Mouse (Mus musculus): ENCODE data around the gene Cldn10. TPM values are rescaled to one million over a fixed set of nuclear protein-coding genes. Genes with fewer than 3 reads are reported as not detected.

Gene Cldn10
- 1.8 and 1.9 TPM in 2 replicates for polyA plus RNA-seq (2015; fragmentation: Nextera tagmentation; extraction: Ambion mirVana)

GRCm38 (mm10) chr14:118787621-118788020 is at the start of gene Cldn10:
TSS of gene Cldn10 (plus strand) at chr14:118787908.
- 85% methylated on average over 4 of the region's 4 CpGs for WGBS

GRCm38 (mm10) chr14:118741780-118742179 is 45.9 kb upstream of the Cldn10 start:
- ATAC-seq: no peak
- peaks cover 10% of the 10 kb centered on the region; the same call in 1 of the 2 replicates for H3K9me3 ChIP-seq (ENCODE audit: control insufficient read depth, low read length)
- no peaks in the 10 kb centered on the region for H3K36me3 ChIP-seq (ENCODE audit: control insufficient read depth, insufficient read depth)
- H3K4me1 ChIP-seq (replicated peaks; ENCODE audit: control insufficient read depth, insufficient read depth, low read length): no peaks in the 10 kb centered on the region
- no peaks in the 10 kb centered on the region for H3K27me3 ChIP-seq (replicated peaks; ENCODE audit: control insufficient read depth, insufficient read depth, low read length)
- no peak overlapping the region for H3K4me3 ChIP-seq (replicated peaks; ENCODE audit: low read length)
- H3K4me2 ChIP-seq (ENCODE audit: low read length): no peak overlapping the region
- H3K27ac ChIP-seq (ENCODE audit: low read length): no peak overlapping the region
- no peak overlapping the region for H3K9ac ChIP-seq (replicated peaks; ENCODE audit: low read depth, low read length)

More at GRCm38 (mm10) chr14:118787621-118788020, at the start of gene Cldn10:
- Histone ChIP-seq H3K9ac (replicated peaks; ENCODE audit: low read depth, low read length) (no peak within 1 kb of the TSS), H3K36me3 (ENCODE audit: control insufficient read depth, insufficient read depth) (no peaks in the 10 kb centered on the region), H3K9me3 (ENCODE audit: control insufficient read depth, low read length) (no peaks in the 10 kb centered on the region), H3K4me1 (replicated peaks; ENCODE audit: control insufficient read depth, insufficient read depth, low read length) (0 out of 2 replicates have a peak, but pooled peaks cover under 1% of the 10 kb centered on the region), H3K27ac (ENCODE audit: low read length) (no peak within 1 kb of the TSS), H3K4me2 (ENCODE audit: low read length) (no peak within 1 kb of the TSS), H3K27me3 (replicated peaks; ENCODE audit: control insufficient read depth, insufficient read depth, low read length) (no peaks in the 10 kb centered on the region), H3K4me3 (replicated peaks; ENCODE audit: low read length) (no peak within 1 kb of the TSS)
- ATAC-seq: no peak

DNA sequence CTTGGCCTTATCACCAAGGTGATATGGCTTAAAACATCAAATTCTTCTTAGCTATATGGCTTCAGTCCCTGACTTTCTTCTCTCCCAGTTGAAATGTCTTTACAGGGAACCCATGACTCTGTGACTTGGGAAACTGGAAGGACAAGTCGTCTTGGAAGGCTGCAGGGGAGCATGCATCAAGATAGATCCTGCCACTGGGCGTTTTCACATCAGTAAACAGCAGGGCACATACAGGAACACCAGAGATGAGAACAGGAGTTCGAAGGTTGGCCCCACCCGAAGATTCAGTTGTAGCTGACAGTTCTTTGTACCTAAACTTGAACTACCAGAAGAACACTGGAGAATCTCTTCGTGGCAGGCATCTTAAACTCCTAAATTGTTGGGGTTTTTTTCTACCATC is 44.8 kb upstream of the Cldn10 start:
- Histone ChIP-seq H3K9me3 (ENCODE audit: control insufficient read depth, low read length) (peaks cover 10% of the 10 kb centered on the region; the same call in 1 of the 2 replicates), H3K27ac (ENCODE audit: low read length) (no peak overlapping the region), H3K4me3 (replicated peaks; ENCODE audit: low read length) (no peak overlapping the region), H3K27me3 (replicated peaks; ENCODE audit: control insufficient read depth, insufficient read depth, low read length) (no peaks in the 10 kb centered on the region), H3K36me3 (ENCODE audit: control insufficient read depth, insufficient read depth) (no peaks in the 10 kb centered on the region), H3K9ac (replicated peaks; ENCODE audit: low read depth, low read length) (no peak overlapping the region), H3K4me1 (replicated peaks; ENCODE audit: control insufficient read depth, insufficient read depth, low read length) (no peaks in the 10 kb centered on the region), H3K4me2 (ENCODE audit: low read length) (no peak overlapping the region)
- no peak for ATAC-seq
- WGBS: 81% methylated on average over 5 of the region's 5 CpGs

DNA sequence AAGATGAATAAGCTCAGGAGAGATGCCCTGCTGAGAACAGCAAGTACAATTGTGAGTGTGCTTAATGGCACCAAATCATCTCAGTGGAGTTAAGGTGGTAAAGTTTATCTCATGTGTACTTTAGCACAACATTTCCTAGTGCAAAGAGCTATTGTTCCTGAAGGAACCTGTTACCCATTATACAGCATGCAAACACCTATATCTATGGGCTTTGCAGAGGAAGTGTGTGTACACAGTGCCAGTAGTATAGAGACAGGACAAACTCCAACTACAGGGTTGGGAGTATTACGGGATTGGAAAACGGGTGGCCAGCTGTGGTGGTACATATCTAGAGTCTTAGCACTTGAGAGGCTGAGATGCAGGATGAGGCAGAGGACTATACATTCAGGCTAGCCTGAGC is 38.6 kb upstream of the Cldn10 start:
- 94% methylated on average over 2 of the region's 2 CpGs for WGBS

GRCm38 (mm10) chr14:118749715-118750114 is 38.0 kb upstream of the Cldn10 start:
- no peaks in the 10 kb centered on the region for H3K9me3 ChIP-seq (ENCODE audit: control insufficient read depth, low read length)
- no peaks in the 10 kb centered on the region for H3K4me1 ChIP-seq (replicated peaks; ENCODE audit: control insufficient read depth, insufficient read depth, low read length)
- H3K27me3 ChIP-seq (replicated peaks; ENCODE audit: control insufficient read depth, insufficient read depth, low read length): no peaks in the 10 kb centered on the region
- no peak overlapping the region for H3K27ac ChIP-seq (ENCODE audit: low read length)
- no peaks in the 10 kb centered on the region for H3K36me3 ChIP-seq (ENCODE audit: control insufficient read depth, insufficient read depth)
- no peak overlapping the region for H3K9ac ChIP-seq (replicated peaks; ENCODE audit: low read depth, low read length)
- no peak for ATAC-seq
- H3K4me3 ChIP-seq (replicated peaks; ENCODE audit: low read length): no peak overlapping the region
- WGBS: 54% methylated on average over 4 of the region's 4 CpGs
- no peak overlapping the region for H3K4me2 ChIP-seq (ENCODE audit: low read length)

More for the DNA sequence above, 38.6 kb upstream of the Cldn10 start:
- H3K4me2 ChIP-seq (ENCODE audit: low read length): no peak overlapping the region
- H3K27me3 ChIP-seq (replicated peaks; ENCODE audit: control insufficient read depth, insufficient read depth, low read length): no peaks in the 10 kb centered on the region
- H3K4me3 ChIP-seq (replicated peaks; ENCODE audit: low read length): no peak overlapping the region
- no peaks in the 10 kb centered on the region for H3K36me3 ChIP-seq (ENCODE audit: control insufficient read depth, insufficient read depth)
- no peaks in the 10 kb centered on the region for H3K9me3 ChIP-seq (ENCODE audit: control insufficient read depth, low read length)
- H3K27ac ChIP-seq (ENCODE audit: low read length): no peak overlapping the region
- no peak for ATAC-seq
- H3K4me1 ChIP-seq (replicated peaks; ENCODE audit: control insufficient read depth, insufficient read depth, low read length): no peaks in the 10 kb centered on the region
- no peak overlapping the region for H3K9ac ChIP-seq (replicated peaks; ENCODE audit: low read depth, low read length)

- no peak overlapping the region for H3K27ac ChIP-seq (ENCODE audit: low read length)
- no peak overlapping the region for H3K4me3 ChIP-seq (replicated peaks; ENCODE audit: low read length)
- no peak overlapping the region for H3K4me2 ChIP-seq (ENCODE audit: low read length)
- no peak overlapping the region for H3K9ac ChIP-seq (replicated peaks; ENCODE audit: low read depth, low read length)
- no peaks in the 10 kb centered on the region for H3K4me1 ChIP-seq (replicated peaks; ENCODE audit: control insufficient read depth, insufficient read depth, low read length)
- H3K27me3 ChIP-seq (replicated peaks; ENCODE audit: control insufficient read depth, insufficient read depth, low read length): no peaks in the 10 kb centered on the region
- no peaks in the 10 kb centered on the region for H3K36me3 ChIP-seq (ENCODE audit: control insufficient read depth, insufficient read depth)
- no peak for ATAC-seq
- 84% methylated on average over 6 of the region's 6 CpGs for WGBS
- no peaks in the 10 kb centered on the region for H3K9me3 ChIP-seq (ENCODE audit: control insufficient read depth, low read length)
Measured at GRCm38 (mm10) chr14:118750505-118751192, 37.1 kb upstream of the Cldn10 start.

DNA sequence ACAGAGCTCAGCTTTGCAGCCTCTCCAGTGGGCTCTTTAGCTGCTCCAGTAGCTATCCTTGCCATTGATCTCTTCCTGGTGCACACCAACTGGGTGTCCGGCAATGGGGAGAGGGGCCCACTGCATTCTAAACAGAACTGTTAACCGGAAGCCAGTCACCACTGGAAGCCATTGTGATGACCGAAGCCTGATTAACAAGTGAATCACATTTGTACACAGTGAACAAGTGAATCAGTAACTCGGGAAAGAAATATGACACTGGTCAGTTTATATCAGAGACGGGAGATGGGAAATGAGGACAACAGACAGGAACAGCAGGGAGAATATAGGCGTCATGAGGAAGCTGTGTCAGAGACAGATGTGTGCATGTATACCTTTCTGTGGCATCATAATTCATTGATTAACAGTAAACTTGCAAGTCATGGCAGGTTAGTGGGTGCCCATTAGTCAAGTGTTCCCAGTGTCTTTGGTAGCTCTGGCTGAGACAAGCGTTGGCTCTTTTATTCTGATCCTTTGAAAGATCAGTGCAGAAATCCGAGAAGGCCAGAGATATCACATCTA is 36.4 kb upstream of the Cldn10 start:
- no peak for ATAC-seq
- 65% methylated on average over 8 of the region's 8 CpGs for WGBS

GRCm38 (mm10) chr14:118756015-118756414 is 31.7 kb upstream of the Cldn10 start:
- Histone ChIP-seq H3K27ac (ENCODE audit: low read length) (no peak overlapping the region), H3K9ac (replicated peaks; ENCODE audit: low read depth, low read length) (no peak overlapping the region), H3K4me3 (replicated peaks; ENCODE audit: low read length) (no peak overlapping the region), H3K4me1 (replicated peaks; ENCODE audit: control insufficient read depth, insufficient read depth, low read length) (no peaks in the 10 kb centered on the region), H3K36me3 (ENCODE audit: control insufficient read depth, insufficient read depth) (no peaks in the 10 kb centered on the region), H3K27me3 (replicated peaks; ENCODE audit: control insufficient read depth, insufficient read depth, low read length) (no peaks in the 10 kb centered on the region), H3K4me2 (ENCODE audit: low read length) (no peak overlapping the region), H3K9me3 (ENCODE audit: control insufficient read depth, low read length) (no peaks in the 10 kb centered on the region)
- no peak for ATAC-seq
- 81% methylated on average over 4 of the region's 4 CpGs for WGBS

More for the DNA sequence above, 36.4 kb upstream of the Cldn10 start:
- H3K9me3 ChIP-seq (ENCODE audit: control insufficient read depth, low read length): no peaks in the 10 kb centered on the region
- H3K4me2 ChIP-seq (ENCODE audit: low read length): no peak overlapping the region
- H3K27ac ChIP-seq (ENCODE audit: low read length): no peak overlapping the region
- H3K9ac ChIP-seq (replicated peaks; ENCODE audit: low read depth, low read length): no peak overlapping the region
- H3K4me1 ChIP-seq (replicated peaks; ENCODE audit: control insufficient read depth, insufficient read depth, low read length): no peaks in the 10 kb centered on the region
- H3K4me3 ChIP-seq (replicated peaks; ENCODE audit: low read length): no peak overlapping the region
- no peaks in the 10 kb centered on the region for H3K36me3 ChIP-seq (ENCODE audit: control insufficient read depth, insufficient read depth)
- H3K27me3 ChIP-seq (replicated peaks; ENCODE audit: control insufficient read depth, insufficient read depth, low read length): no peaks in the 10 kb centered on the region

DNA sequence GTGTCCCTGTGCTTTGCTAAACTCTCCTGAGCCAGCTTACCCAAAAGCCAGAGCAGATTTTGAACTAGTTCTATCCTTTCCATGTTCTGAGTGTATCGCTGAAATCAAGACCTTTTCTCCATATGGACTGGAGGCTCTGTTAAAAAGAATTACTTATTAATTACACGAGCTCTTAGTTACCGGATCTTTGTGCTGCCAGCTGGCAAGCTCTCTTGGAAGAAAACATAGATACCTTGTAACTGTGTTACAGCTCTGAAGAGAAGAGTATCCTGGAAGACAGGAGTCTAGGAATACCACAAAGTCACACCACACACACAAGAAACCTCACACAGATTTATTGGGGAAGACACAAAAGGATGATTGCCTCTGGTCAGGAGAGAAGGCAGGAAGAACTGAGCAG is 31.1 kb upstream of the Cldn10 start:
- ATAC-seq: no peak
- Histone ChIP-seq H3K4me3 (replicated peaks; ENCODE audit: low read length) (no peak overlapping the region), H3K4me1 (replicated peaks; ENCODE audit: control insufficient read depth, insufficient read depth, low read length) (no peaks in the 10 kb centered on the region), H3K27me3 (replicated peaks; ENCODE audit: control insufficient read depth, insufficient read depth, low read length) (no peaks in the 10 kb centered on the region), H3K36me3 (ENCODE audit: control insufficient read depth, insufficient read depth) (no peaks in the 10 kb centered on the region), H3K4me2 (ENCODE audit: low read length) (no peak overlapping the region), H3K9ac (replicated peaks; ENCODE audit: low read depth, low read length) (no peak overlapping the region), H3K9me3 (ENCODE audit: control insufficient read depth, low read length) (no peaks in the 10 kb centered on the region), H3K27ac (ENCODE audit: low read length) (no peak overlapping the region)
- WGBS: 54% methylated on average over 3 of the region's 3 CpGs

All from forebrain, embryonic 16.5 days (tissue).